Mouse (Mus musculus) intestine, embryonic 14.5 days (tissue): ENCODE measurements around the gene Thap2. TPM values are rescaled to one million over a fixed set of nuclear protein-coding genes. Genes with fewer than 3 reads are reported as not detected.
A peak's percentile ranks its signal among the peaks of the same experiment; 100 is the strongest.

Source experiments
- ATAC-seq: fragments of 200-750 bp; cut with Nextera tagmentation; replicated peaks from 2 replicates; pipeline ENCODE4 v1.8.0; 2017; ENCODE audit warnings: low read depth, moderate number of reproducible peaks, moderate TSS enrichment, moderate library complexity; ENCODE audit not compliant: low FRiP score, low TSS enrichment
- DNase-seq: peaks from one replicate; pipeline ENCODE4 v3.0.0-alpha.2; 2018; ENCODE audit warnings: low spot score
- H3K27ac ChIP-seq: fragments of 300-500 bp; sonication (generic); 2 replicates; pipeline ENCODE4 v1.5.1; 2014; ENCODE audit warnings: low read depth, mild to moderate bottlenecking, control low read depth
- H3K27me3 ChIP-seq: fragments of 300-500 bp; sonication (generic); replicated peaks from 2 replicates; pipeline ENCODE4 v1.6.1; 2014; ENCODE audit warnings: low read length, control low read depth; ENCODE audit not compliant: control insufficient read depth, insufficient read depth
- H3K36me3 ChIP-seq: fragments of 300-500 bp; sonication (generic); 2 replicates; pipeline ENCODE4 v1.6.1; 2014; ENCODE audit warnings: low read length, control low read depth; ENCODE audit not compliant: control insufficient read depth, insufficient read depth
- H3K4me1 ChIP-seq: fragments of 300-500 bp; sonication (generic); replicated peaks from 2 replicates; pipeline ENCODE4 v1.6.1; 2014; ENCODE audit warnings: low read length, control low read depth, mixed read lengths; ENCODE audit not compliant: control insufficient read depth, insufficient read depth
- H3K4me2 ChIP-seq: fragments of 300-500 bp; sonication (generic); 2 replicates; pipeline ENCODE4 v1.6.1; 2014; ENCODE audit warnings: low read length
- H3K4me3 ChIP-seq: fragments of 300-500 bp; sonication (generic); 2 replicates; pipeline ENCODE4 v1.5.1; 2014; ENCODE audit warnings: low read depth, low read length, control low read depth, mixed read lengths
- H3K9ac ChIP-seq: fragments of 300-500 bp; sonication (generic); 2 replicates; pipeline ENCODE4 v1.6.1; 2014; ENCODE audit warnings: mild to moderate bottlenecking, low read length
- H3K9me3 ChIP-seq: fragments of 300-500 bp; sonication (generic); 2 replicates; pipeline ENCODE4 v1.6.1; 2016; ENCODE audit warnings: low read length, control low read depth; ENCODE audit not compliant: control insufficient read depth
- WGBS: fragments of 180-500 bp; shearing (Covaris S2); extraction: QIAGEN DNeasy Blood & Tissue Kit; methylation state at CpG from one replicate; pipeline ENCODE4 v1.1.7; 2014; 5-methylcytosine and 5-hydroxymethylcytosine counted together
- polyA plus RNA-seq: library from polyadenylated mRNA; unstranded; fragments of >200 nt; fragmentation: Nextera tagmentation; extraction: Ambion mirVana; gene quantifications from 2 replicates; pipeline ENCODE4 v1.2.1, GENCODE M21; 2014

Thap2 gene
- polyA plus RNA-seq, 1 experiment from 2014 or later: 17.5 TPM

DNA sequence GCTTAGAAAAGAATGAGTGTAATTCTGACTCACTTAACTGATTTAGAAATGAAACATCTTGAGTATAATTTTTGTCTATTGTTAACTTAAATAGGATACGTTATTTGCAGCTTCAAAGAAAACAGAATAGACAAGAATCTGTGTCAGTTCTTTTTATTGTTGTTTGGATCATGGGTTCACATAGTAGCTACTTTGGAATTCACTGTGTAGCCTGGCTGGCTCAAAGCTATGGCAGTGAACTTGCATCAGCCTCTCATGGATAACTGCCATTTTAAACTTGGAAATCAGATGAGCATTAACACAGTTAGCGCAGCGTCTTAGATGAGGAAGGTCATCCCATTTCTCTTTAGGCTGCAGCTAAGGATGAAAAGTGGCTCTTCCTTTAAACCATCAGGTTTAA lies 3.6 kb upstream of the Thap2 start:
- H3K36me3 ChIP-seq: peaks cover 36% of the 10 kb centered on the region
- 0 out of 2 replicates have a peak overlapping the region, but pooled peaks have one; percentile 4 for H3K4me3 ChIP-seq
- ATAC-seq (no peak), DNase-seq (no peak)
- no peak overlapping the region for H3K27ac ChIP-seq
- peak overlapping the region; percentile 6 for H3K4me2 ChIP-seq
- 82% methylated on average over 3 of the region's 3 CpGs for WGBS
- no peaks in the 10 kb centered on the region for H3K9me3 ChIP-seq
- H3K9ac ChIP-seq: no peak overlapping the region
- no peaks in the 10 kb centered on the region for H3K27me3 ChIP-seq
- H3K4me1 ChIP-seq: peaks cover 21% of the 10 kb centered on the region; the same call in 1 of the 2 replicates

DNA sequence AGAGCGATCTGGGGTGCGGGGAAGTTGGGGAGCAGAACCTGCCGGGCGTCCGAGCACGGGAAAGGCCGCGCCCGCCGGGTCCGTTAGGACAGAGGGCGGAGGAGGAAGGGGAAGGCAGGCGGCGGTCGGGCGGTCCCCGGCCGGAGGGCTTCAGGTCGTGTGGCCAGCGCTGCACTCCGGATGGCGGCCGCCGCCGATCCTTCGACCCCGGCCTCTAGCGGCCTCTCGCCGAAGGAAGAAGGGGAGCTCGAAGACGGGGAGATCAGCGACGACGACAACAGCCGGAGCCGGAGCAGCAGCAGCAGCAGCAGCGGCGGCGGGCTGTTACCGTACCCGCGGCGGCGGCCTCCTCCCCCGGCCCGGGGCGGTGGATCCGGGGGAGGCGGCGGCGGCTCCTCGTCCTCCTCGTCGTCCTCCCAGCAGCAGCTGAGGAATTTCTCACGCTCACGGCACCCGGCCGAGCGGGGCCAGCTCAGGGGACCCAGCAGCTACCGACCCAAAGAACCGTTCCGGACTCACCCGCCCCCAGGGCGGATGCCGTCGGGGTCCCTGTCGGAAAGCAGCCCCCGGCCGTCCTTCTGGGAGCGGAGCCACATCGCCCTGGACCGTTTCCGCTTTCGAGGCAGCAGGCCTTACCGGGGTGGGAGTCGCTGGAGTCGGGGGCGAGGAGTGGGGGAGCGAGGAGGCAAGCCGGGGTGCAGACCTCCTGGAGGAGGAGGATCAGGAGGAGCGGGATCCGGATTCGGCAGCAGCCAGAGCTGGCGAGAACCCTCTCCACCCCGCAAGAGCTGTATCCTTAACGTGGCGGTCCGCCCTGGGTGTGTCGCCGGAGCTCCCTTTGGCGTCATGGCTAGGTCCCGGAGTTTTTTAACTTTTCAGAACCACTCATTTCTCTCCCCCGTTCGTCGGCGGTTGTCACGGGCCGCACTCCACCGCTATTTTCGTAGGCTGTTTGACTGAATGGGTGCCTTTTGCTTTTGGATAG lies 1.1 kb upstream of the Thap2 start:
- WGBS: under 1% methylated on average over 86 of the region's 101 CpGs
- Histone ChIP-seq H3K9ac (peak overlapping the region; percentile 88), H3K9me3 (no peaks in the 10 kb centered on the region), H3K27me3 (no peaks in the 10 kb centered on the region), H3K4me2 (peak overlapping the region; percentile 76), H3K27ac (peak overlapping the region; percentile 98), H3K36me3 (peaks cover 14% of the 10 kb centered on the region), H3K4me3 (peak overlapping the region; percentile 79), H3K4me1 (peaks cover 33% of the 10 kb centered on the region; the same call in 1 of the 2 replicates)
- DNase-seq (peak; percentile 90), ATAC-seq (peak; percentile 29)

DNA sequence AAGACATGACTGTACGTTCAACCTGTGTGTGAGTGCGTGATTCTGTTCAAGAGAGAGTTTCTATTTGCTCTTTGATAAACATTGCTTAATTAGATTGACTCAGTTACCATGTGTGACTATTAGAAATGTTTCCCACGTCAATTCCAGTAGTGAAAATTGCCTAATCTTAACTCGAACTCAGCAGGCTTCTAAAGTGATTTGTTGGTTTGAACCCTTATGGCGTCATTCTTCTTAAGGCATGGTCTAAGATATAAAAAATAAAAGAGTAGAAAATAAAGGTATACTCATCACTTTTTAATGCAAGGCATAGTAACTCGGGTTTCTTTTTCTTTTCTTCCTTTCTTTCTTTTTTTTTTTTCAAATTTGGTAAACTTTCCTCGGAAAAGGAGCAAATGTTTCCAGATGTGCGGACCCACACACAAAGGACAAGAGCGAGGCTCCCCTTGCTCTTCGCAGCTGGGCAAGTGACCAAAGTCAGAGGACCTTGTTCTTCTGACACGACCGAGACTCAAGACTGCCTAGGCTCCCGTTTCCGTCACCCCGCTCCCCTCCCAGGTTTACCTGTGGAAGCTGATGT lies 511 bp downstream of the Thap2 start:
- ATAC-seq: no peak
- DNase-seq: no peak
- Histone ChIP-seq H3K9me3 (no peaks in the 10 kb centered on the region), H3K9ac (peak overlapping the region; percentile 88), H3K4me2 (peak overlapping the region; percentile 68), H3K27me3 (no peaks in the 10 kb centered on the region), H3K4me3 (peak overlapping the region; percentile 79), H3K4me1 (peaks cover 33% of the 10 kb centered on the region; the same call in 1 of the 2 replicates), H3K36me3 (peaks cover 1% of the 10 kb centered on the region), H3K27ac (peak overlapping the region; percentile 98)
- WGBS: 3% methylated on average over 15 of the region's 15 CpGs

DNA sequence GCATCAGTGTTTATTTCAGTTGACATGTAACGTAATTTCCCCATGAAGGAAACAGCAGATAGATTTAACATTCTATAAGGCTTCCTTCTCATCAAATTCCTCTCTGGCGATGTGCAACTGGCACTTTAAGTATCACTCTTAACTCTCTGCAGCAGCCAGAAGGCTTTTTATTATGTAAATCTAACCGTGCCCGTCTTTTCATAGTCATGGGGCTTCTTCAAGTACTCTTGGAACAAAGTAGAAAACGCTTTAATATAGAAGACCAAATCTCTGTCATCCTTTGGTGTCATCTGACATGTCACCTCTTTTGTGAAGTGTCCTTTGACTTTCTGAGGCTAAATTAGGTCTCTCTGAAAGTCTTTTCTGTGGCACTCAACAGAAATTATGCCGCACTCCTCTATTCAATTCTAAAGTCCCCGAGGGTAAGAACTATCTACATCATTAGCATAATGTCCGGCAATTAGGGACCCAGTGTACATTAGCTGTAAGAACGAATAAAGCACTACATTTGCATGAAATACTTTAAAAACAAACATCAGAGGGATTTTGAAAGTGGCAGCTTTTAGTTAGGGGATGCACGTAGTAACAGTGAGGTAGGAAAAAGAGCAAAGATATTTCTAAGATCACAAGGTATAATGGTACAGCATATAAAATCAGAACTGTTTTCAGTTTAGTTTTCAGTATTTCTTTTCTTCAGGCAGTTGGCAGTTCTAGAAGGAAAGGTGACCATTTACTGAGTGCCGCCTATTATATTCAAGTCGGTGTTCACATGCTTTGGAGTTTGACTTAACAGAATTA lies 1.2 kb downstream of the Thap2 start:
- 45% methylated on average over 12 of the region's 12 CpGs for WGBS

DNA sequence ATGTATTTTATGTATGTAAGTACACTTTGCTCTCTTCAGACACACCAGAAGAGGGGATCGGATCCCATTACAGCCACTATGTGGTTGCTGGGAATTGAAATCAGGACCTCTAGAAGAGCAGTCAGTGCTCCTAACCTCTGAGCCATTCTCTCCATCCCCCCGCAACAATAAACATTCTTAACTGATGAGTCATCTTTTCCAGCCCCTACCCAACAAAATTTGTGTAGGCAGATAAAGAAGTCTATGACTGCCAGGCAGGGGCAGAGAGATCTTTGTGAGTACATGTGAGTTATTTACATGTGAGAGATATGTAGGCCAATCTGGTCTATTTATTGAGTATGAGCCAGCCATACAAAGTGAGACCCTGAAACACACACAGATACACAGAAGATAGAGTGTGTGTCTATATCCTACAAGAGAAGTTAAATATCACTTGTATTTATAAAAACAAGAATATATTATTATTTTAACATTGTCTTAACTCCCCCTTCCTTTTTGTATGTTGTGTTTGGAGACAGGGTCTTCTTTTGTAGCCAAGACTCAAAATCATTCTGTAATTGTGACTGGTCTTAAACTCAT lies 2.6 kb downstream of the Thap2 start:
- 63% methylated on average over 2 of the region's 2 CpGs for WGBS

More for the DNA sequence above, 1.2 kb downstream of the Thap2 start:
- no peaks in the 10 kb centered on the region for H3K9me3 ChIP-seq
- peak overlapping the region; percentile 88 for H3K9ac ChIP-seq
- H3K4me2 ChIP-seq: peak overlapping the region; percentile 68
- H3K4me3 ChIP-seq: peak overlapping the region; percentile 79
- H3K4me1 ChIP-seq: peaks cover 28% of the 10 kb centered on the region; the same call in 1 of the 2 replicates
- ATAC-seq (no peak), DNase-seq (no peak)
- peak overlapping the region; percentile 98; the same call in 1 of the 2 replicates for H3K27ac ChIP-seq
- no peaks in the 10 kb centered on the region; the same call in 1 of the 2 replicates for H3K36me3 ChIP-seq
- no peaks in the 10 kb centered on the region for H3K27me3 ChIP-seq

DNA sequence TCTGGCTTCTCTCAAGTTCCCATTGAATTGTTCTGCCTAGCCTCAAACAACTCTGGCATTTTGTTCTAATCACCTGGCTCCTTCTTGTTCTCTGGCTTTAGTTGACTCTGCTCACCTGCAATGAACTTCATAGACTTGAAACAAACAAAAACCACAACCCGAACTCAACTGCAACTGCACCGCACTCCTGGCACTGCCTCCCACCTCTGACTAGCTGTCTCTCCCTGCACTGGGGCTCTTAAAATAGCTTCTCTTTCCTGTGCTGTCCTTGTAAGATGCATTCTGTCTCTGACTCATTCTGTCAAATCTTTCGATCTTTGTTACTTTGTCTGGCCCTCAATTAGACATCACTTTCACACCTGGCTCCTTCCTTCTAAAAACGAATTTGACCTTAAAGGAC lies 21.1 kb downstream of the Thap2 start:
- Histone ChIP-seq H3K9me3 (no peaks in the 10 kb centered on the region), H3K36me3 (no peaks in the 10 kb centered on the region), H3K4me2 (peak overlapping the region; percentile 90), H3K27me3 (no peaks in the 10 kb centered on the region), H3K4me1 (peaks cover 12% of the 10 kb centered on the region), H3K9ac (peak overlapping the region; percentile 53; the same call in 1 of the 2 replicates), H3K27ac (no peak overlapping the region; the same call in 1 of the 2 replicates), H3K4me3 (peak overlapping the region; percentile 65; the same call in 1 of the 2 replicates)
- ATAC-seq: no peak
- 83% methylated on average over 4 of the region's 4 CpGs for WGBS
- no peak for DNase-seq

More for the DNA sequence above, 2.6 kb downstream of the Thap2 start:
- Histone ChIP-seq H3K4me3 (no peak overlapping the region), H3K27me3 (no peaks in the 10 kb centered on the region), H3K4me1 (peaks cover 20% of the 10 kb centered on the region; the same call in 1 of the 2 replicates), H3K4me2 (no peak overlapping the region), H3K36me3 (no peaks in the 10 kb centered on the region), H3K9ac (no peak overlapping the region), H3K9me3 (no peaks in the 10 kb centered on the region), H3K27ac (no peak overlapping the region)
- ATAC-seq (no peak), DNase-seq (no peak)

DNA sequence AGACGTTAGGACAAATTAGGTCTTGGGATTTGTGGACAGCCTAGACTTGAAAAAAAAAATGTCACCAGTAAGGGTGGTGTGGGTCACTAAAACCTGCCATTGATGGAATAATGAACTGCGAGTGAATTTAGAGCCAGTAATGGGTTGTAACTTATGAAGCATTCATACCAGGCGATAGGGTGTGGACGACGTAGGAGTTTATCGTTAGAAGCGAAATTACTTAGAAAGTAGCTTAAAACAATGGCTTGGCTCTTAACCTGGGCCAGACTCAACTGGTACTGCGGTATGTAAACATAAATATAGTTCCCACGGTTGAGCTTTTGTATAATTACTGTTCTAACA lies 21.6 kb downstream of the Thap2 start:
- peak overlapping the region; percentile 97 for H3K27ac ChIP-seq
- H3K4me3 ChIP-seq: peak overlapping the region; percentile 65

More for the DNA sequence above, 21.6 kb downstream of the Thap2 start:
- Histone ChIP-seq H3K4me1 (peaks cover 12% of the 10 kb centered on the region), H3K9ac (peak overlapping the region; percentile 53), H3K9me3 (no peaks in the 10 kb centered on the region), H3K27me3 (no peaks in the 10 kb centered on the region), H3K4me2 (peak overlapping the region; percentile 90), H3K36me3 (no peaks in the 10 kb centered on the region)
- WGBS: 7% methylated on average over 9 of the region's 9 CpGs
- DNase-seq (no peak), ATAC-seq (peak; percentile 24; the same call in 1 of the 2 replicates)
